Mouse (Mus musculus) small intestine, adult 2 months (tissue): ENCODE measurements around the gene Gabrr1. TPM values are rescaled to one million over a fixed set of nuclear protein-coding genes. Genes with fewer than 3 reads are reported as not detected.

ENCODE experiments used
- H3K27ac ChIP-seq: fragments of 200-500 bp; 2 replicates; pipeline ENCODE4 v1.5.1; 2012; ENCODE audit warnings: low read depth, low read length, control low read depth, inconsistent platforms; ENCODE audit not compliant: insufficient read depth
- H3K27me3 ChIP-seq: fragments of 200-500 bp; 2 replicates; pipeline ENCODE4 v1.6.1; 2012; ENCODE audit warnings: mild to moderate bottlenecking, moderate library complexity, low read length, inconsistent platforms; ENCODE audit not compliant: control insufficient read depth, insufficient read depth
- H3K36me3 ChIP-seq: fragments of 200-500 bp; 2 replicates; pipeline ENCODE4 v1.6.1; 2012; ENCODE audit warnings: mild to moderate bottlenecking, low read length, control low read depth, inconsistent platforms; ENCODE audit not compliant: control insufficient read depth, insufficient read depth
- H3K4me1 ChIP-seq: fragments of 200-500 bp; 2 replicates; pipeline ENCODE4 v1.6.1; 2012; ENCODE audit warnings: low read length, inconsistent platforms, mixed read lengths; ENCODE audit not compliant: control insufficient read depth, insufficient read depth, insufficient read length
- H3K4me3 ChIP-seq: fragments of 200-500 bp; 2 replicates; pipeline ENCODE4 v1.5.1; 2012; ENCODE audit warnings: low read depth, mild to moderate bottlenecking, control low read depth, inconsistent platforms, low read length, moderate library complexity
- CTCF ChIP-seq: fragments of 200-500 bp; IDR thresholded peaks from 2 replicates; pipeline ENCODE4 v1.5.1; 2012; ENCODE audit warnings: low read depth, mild to moderate bottlenecking, control low read depth, inconsistent platforms, low read length, moderate library complexity, mixed read lengths; ENCODE audit not compliant: insufficient replicate concordance, insufficient read length; ENCODE audit errors: extremely low read depth
- POLR2A ChIP-seq: fragments of 200-500 bp; IDR thresholded peaks from 2 replicates; pipeline ENCODE4 v1.6.1; 2012; ENCODE audit warnings: low read depth, mild to moderate bottlenecking, control low read depth, inconsistent platforms, low read length, moderate library complexity
- WGBS: fragments of 180-500 bp; shearing (Covaris S2); methylation state at CpG from one replicate; pipeline ENCODE4 v1.1.7; 2018; 5-methylcytosine and 5-hydroxymethylcytosine counted together
- polyA plus RNA-seq: library from polyadenylated mRNA; depleted of rRNA; stranded (reverse); fragments of >200 nt; gene quantifications from 2 replicates; pipeline ENCODE4 v1.2.3, GENCODE M21; 2012

Gabrr1 gene
- polyA plus RNA-seq, 1 experiment = 0.22 TPM

DNA sequence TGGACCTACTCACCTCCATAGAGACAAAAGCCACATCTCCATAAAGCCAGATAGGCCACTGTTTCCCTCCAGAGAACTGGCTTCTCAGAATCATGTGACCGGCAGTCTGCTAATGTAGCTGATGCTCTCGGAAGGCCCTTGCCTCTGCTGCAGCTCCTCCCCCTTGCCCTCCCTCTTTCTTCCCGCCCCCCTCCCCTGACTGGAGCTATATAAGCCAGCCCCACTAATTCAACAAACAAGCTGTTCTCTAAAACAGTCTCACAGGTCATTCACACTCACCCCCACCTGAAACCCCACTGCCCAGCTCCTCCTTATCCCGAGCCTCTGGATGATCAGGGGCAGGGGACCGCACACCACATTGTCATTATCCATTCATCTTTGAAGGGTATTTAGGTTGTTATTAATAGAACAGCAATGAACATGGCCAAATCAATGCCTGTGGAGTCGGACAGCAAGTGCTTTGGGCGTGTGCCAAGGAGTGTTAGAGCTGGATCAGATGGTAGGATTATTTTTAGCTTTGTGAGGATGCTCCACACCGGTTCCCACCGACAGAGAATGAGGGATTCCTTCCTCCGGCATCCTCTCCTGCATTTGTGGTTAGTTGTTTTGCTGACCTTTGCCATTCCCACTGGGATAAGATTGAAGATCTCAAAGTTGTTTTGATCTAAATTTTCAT lies 6.8 kb upstream of the Gabrr1 start:
- 52% methylated on average over 10 of the region's 10 CpGs for WGBS
- Histone ChIP-seq H3K27me3 (no peaks in the 10 kb centered on the region), H3K4me3 (no peak overlapping the region), H3K36me3 (no peaks in the 10 kb centered on the region), H3K27ac (no peak overlapping the region), H3K4me1 (no peaks in the 10 kb centered on the region)
- TF ChIP-seq POLR2A (no peak), CTCF (no peak)

GRCm38 (mm10) chr4:33146679-33147291 lies 14.5 kb downstream of the Gabrr1 start:
- no peak for TF ChIP-seq POLR2A
- TF ChIP-seq CTCF = no peak
- 30% methylated on average over 20 of the region's 20 CpGs for WGBS
- no peaks in the 10 kb centered on the region; the same call in 1 of the 2 replicates for H3K4me1 ChIP-seq
- no peak overlapping the region for H3K27ac ChIP-seq
- H3K4me3 ChIP-seq = no peak overlapping the region
- no peaks in the 10 kb centered on the region for H3K36me3 ChIP-seq
- H3K27me3 ChIP-seq = no peaks in the 10 kb centered on the region

DNA sequence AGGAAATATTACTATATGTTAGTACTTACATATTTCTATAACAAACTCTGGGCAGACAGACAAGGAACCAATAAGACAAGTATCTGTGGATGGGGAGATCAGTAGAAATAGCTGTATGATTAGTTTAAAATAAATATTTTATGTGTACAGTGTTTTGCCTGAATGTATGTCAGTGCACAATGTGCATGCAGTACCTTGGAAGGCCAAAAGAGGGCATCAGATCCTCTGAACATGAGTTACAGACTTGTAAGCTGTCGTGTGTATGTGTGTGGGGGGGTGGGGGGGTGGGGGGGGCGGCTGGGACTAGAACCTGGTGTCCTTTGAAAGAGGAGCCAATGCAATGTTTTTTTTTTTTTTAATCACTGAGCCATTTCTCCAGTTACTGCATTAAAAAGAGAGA lies 15.5 kb downstream of the Gabrr1 start:
- Histone ChIP-seq H3K4me1 (no peaks in the 10 kb centered on the region; the same call in 1 of the 2 replicates), H3K36me3 (no peaks in the 10 kb centered on the region), H3K27ac (no peak overlapping the region), H3K4me3 (no peak overlapping the region), H3K27me3 (no peaks in the 10 kb centered on the region)
- TF ChIP-seq POLR2A = no peak
- 0 out of 2 replicates have a peak, but pooled peaks have one; percentile 8 for TF ChIP-seq CTCF
- 2% methylated on average over 2 of the region's 2 CpGs for WGBS

DNA sequence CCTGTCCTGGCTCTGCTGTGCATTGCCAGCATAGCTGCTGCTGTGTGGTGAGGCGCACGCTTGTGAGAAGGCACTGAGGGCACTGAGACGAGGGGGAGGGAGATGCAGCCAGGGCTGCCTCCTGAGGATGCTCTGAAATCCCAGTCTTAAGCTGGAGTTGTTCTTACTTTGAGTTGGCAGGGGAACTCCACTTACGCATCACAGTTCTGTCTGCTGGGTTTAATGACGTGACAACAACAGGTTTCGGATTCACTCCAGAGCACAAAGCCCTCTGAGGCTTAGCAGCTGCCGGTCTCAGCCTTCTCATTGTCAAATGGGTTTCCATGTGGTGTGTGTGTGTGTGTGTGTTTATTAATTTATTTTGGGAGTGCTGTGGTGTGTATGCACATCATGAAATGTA lies 16.8 kb downstream of the Gabrr1 start:
- H3K4me3 ChIP-seq = no peak overlapping the region

DNA sequence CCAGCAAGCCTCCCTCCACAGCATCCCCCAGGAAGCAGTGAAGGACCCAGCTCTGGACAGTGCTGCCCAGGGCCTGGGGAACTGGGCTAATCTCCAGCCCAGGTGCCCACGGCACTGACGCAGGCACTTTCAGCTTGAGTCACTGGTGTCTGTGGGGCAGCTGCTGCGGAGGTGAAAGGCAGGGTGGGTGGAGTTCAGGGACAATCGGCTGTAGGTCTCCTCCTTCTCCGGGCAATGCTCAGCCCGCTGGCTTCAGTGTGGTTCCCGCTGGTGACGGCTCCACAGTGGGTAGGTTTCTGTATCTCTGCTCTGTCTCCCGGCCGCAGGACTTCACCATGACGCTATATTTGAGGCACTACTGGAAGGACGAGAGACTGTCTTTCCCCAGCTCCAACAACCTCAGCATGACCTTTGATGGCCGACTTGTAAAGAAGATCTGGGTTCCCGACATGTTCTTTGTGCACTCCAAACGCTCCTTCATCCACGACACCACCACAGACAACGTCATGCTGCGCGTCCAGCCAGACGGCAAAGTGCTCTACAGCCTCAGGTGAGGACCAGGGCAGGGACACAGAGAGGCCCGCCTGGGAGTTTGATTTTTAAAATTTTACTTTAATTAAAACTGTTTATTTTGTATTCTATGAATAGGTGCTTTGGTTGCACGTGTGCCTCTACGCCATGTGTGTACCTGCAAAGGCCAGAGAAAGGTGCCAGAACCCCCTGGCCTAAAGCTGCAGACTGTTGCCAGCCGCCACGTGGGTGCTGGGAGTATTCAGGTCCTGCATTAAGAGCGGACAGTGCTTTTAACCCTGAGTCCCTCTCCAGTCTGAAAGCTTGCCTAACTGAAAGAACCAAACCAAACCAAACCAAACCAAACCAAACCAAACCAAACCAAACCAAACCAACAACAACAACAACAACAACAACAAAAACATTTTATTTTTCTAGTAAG lies 20.0 kb downstream of the Gabrr1 start:
- H3K36me3 ChIP-seq = no peaks in the 10 kb centered on the region
- 82% methylated on average over 26 of the region's 26 CpGs for WGBS
- no peaks in the 10 kb centered on the region for H3K4me1 ChIP-seq
- no peak for TF ChIP-seq CTCF
- no peak for TF ChIP-seq POLR2A
- no peak overlapping the region for H3K4me3 ChIP-seq
- H3K27me3 ChIP-seq = no peaks in the 10 kb centered on the region
- no peak overlapping the region for H3K27ac ChIP-seq

More for the DNA sequence above, 16.8 kb downstream of the Gabrr1 start:
- Histone ChIP-seq H3K27me3 (no peaks in the 10 kb centered on the region), H3K4me1 (no peaks in the 10 kb centered on the region; the same call in 1 of the 2 replicates), H3K36me3 (no peaks in the 10 kb centered on the region), H3K27ac (no peak overlapping the region)
- no peak for TF ChIP-seq POLR2A
- no peak for TF ChIP-seq CTCF
- WGBS = 79% methylated on average over 7 of the region's 7 CpGs

- 85% methylated on average over 5 of the region's 5 CpGs for WGBS
- Histone ChIP-seq H3K4me3 (no peak overlapping the region), H3K27me3 (no peaks in the 10 kb centered on the region), H3K27ac (no peak overlapping the region), H3K4me1 (no peaks in the 10 kb centered on the region), H3K36me3 (no peaks in the 10 kb centered on the region; the same call in 1 of the 2 replicates)
- TF ChIP-seq CTCF (no peak), POLR2A (no peak)
Observed at GRCm38 (mm10) chr4:33183477-33183876, 51.2 kb downstream of the Gabrr1 start.

DNA sequence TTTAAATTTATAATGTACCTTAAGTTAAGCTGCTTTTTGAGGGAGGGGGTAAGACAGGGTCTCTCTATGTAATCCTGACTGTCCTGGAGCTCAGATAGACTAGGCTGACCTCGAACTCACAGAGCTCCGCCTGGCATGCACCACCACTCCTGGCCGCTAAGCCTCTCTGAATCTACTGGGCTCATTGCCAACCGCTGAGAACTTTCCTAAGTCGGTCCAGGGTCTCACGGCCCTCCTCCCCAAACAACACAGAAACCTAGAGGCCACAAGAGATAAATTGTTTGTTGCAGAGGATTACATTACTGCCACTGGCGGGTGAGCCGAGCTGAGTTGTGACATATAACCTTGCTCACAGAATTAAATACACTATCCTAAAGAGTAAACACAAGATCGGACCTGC lies 55.8 kb downstream of the Gabrr1 start:
- no peaks in the 10 kb centered on the region for H3K36me3 ChIP-seq
- H3K27ac ChIP-seq = no peak overlapping the region
- TF ChIP-seq POLR2A = no peak
- TF ChIP-seq CTCF = no peak; the same call in 1 of the 2 replicates
- WGBS = 14% methylated on average over 9 of the region's 9 CpGs
- peaks cover 2% of the 10 kb centered on the region; the same call in 1 of the 2 replicates for H3K27me3 ChIP-seq
- H3K4me1 ChIP-seq = no peaks in the 10 kb centered on the region; the same call in 1 of the 2 replicates
- no peak overlapping the region for H3K4me3 ChIP-seq
